Mouse (Mus musculus) stomach, postnatal 0 days (tissue): ENCODE measurements around the gene Efnb3. TPM values are rescaled to one million over a fixed set of nuclear protein-coding genes. Genes with fewer than 3 reads are reported as not detected.

Experiments
- ATAC-seq: fragments of 200-750 bp; cut with Nextera tagmentation; 2 replicates; pipeline ENCODE4 v1.8.0; 2017; ENCODE audit not compliant: low FRiP score, low TSS enrichment
- DNase-seq: peaks from one replicate; pipeline ENCODE4 v3.0.0-alpha.2; 2016; ENCODE audit warnings: low spot score
- H3K27ac ChIP-seq: fragments of 300-500 bp; sonication (generic); replicated peaks from 2 replicates; pipeline ENCODE4 v1.5.1; 2014; ENCODE audit warnings: mild to moderate bottlenecking, control low read depth
- H3K27me3 ChIP-seq: fragments of 300-500 bp; sonication (generic); 2 replicates; pipeline ENCODE4 v1.6.1; 2014; ENCODE audit warnings: low read length; ENCODE audit not compliant: control insufficient read depth, insufficient read depth
- H3K36me3 ChIP-seq: fragments of 300-500 bp; sonication (generic); 2 replicates; pipeline ENCODE4 v1.6.1; 2014; ENCODE audit warnings: low read length, mixed read lengths; ENCODE audit not compliant: control insufficient read depth, insufficient read depth
- H3K4me1 ChIP-seq: fragments of 300-500 bp; sonication (generic); replicated peaks from 2 replicates; pipeline ENCODE4 v1.6.1; 2014; ENCODE audit warnings: antibody characterized with exemption; ENCODE audit not compliant: control insufficient read depth, insufficient read depth
- H3K4me2 ChIP-seq: fragments of 300-500 bp; sonication (generic); replicated peaks from 2 replicates; pipeline ENCODE4 v1.6.1; 2014; ENCODE audit warnings: low read depth, mild to moderate bottlenecking, control low read depth, moderate library complexity
- H3K4me3 ChIP-seq: fragments of 300-500 bp; sonication (generic); 2 replicates; pipeline ENCODE4 v1.5.1; 2014; ENCODE audit warnings: low read depth, low read length, control low read depth
- H3K9ac ChIP-seq: fragments of 300-500 bp; sonication (generic); 2 replicates; pipeline ENCODE4 v1.6.1; 2014; ENCODE audit warnings: mild to moderate bottlenecking, low read length, control low read depth, mixed read lengths
- H3K9me3 ChIP-seq: fragments of 300-500 bp; sonication (generic); 2 replicates; pipeline ENCODE4 v1.6.1; 2016; ENCODE audit warnings: low read length; ENCODE audit not compliant: control insufficient read depth
- CTCF ChIP-seq: IDR thresholded peaks from 2 replicates; pipeline ENCODE4 v1.5.1; 2016; ENCODE audit warnings: antibody characterized with exemption, low read depth, mild to moderate bottlenecking, moderate library complexity
- EP300 ChIP-seq: optimal IDR thresholded peaks from 2 replicates; pipeline ENCODE3; 2016; ENCODE audit warnings: antibody characterized with exemption
- WGBS: fragments of 180-500 bp; shearing (Covaris S2); extraction: QIAGEN DNeasy Blood & Tissue Kit; methylation state at CpG from one replicate; pipeline ENCODE4 v1.1.7; 2014; 5-methylcytosine and 5-hydroxymethylcytosine counted together
- polyA plus RNA-seq: library from polyadenylated mRNA; unstranded; fragments of >200 nt; fragmentation: Nextera tagmentation; extraction: Ambion mirVana; gene quantifications from 2 replicates; pipeline ENCODE4 v1.2.1, GENCODE M21; 2015

Gene Efnb3
- polyA plus RNA-seq, 1 experiment from 2014 or later, result 3.9 TPM

GRCm38 (mm10) chr11:69604795-69605664 lies 45.0 kb upstream of the Efnb3 start:
- DNase-seq (no peak), ATAC-seq (peak; percentile 43)
- Histone ChIP-seq H3K4me1 (no peaks in the 10 kb centered on the region; the same call in 1 of the 2 replicates), H3K9me3 (no peaks in the 10 kb centered on the region), H3K4me3 (peak overlapping the region; percentile 51), H3K9ac (peak overlapping the region; percentile 67), H3K27me3 (no peaks in the 10 kb centered on the region), H3K36me3 (no peaks in the 10 kb centered on the region), H3K4me2 (peak overlapping the region; percentile 74), H3K27ac (peak overlapping the region; percentile 42)
- WGBS, result under 1% methylated on average over 54 of the region's 73 CpGs
- TF ChIP-seq EP300 (no peak), CTCF (no peak)

GRCm38 (mm10) chr11:69604347-69604746 lies 44.3 kb upstream of the Efnb3 start:
- no peak for ATAC-seq
- no peak for DNase-seq
- no peak for TF ChIP-seq CTCF
- no peak for TF ChIP-seq EP300
- H3K36me3 ChIP-seq, result no peaks in the 10 kb centered on the region
- H3K9me3 ChIP-seq, result no peaks in the 10 kb centered on the region
- H3K27me3 ChIP-seq, result no peaks in the 10 kb centered on the region
- H3K4me2 ChIP-seq, result peak overlapping the region; percentile 74
- peaks cover 2% of the 10 kb centered on the region; the same call in 1 of the 2 replicates for H3K4me1 ChIP-seq
- H3K9ac ChIP-seq, result peak overlapping the region; percentile 67; the same call in 1 of the 2 replicates
- WGBS, result 65% methylated on average over 3 of the region's 3 CpGs
- H3K4me3 ChIP-seq, result peak overlapping the region; percentile 51
- peak overlapping the region; percentile 42; the same call in 1 of the 2 replicates for H3K27ac ChIP-seq

- DNase-seq, result no peak
- no peak for ATAC-seq
- no peaks in the 10 kb centered on the region for H3K36me3 ChIP-seq
- TF ChIP-seq EP300 (no peak), CTCF (no peak)
- no peak overlapping the region for H3K4me2 ChIP-seq
- H3K9me3 ChIP-seq, result no peaks in the 10 kb centered on the region
- no peak overlapping the region for H3K9ac ChIP-seq
- H3K27me3 ChIP-seq, result no peaks in the 10 kb centered on the region
- H3K27ac ChIP-seq, result no peak overlapping the region
- H3K4me1 ChIP-seq, result peaks cover 2% of the 10 kb centered on the region; the same call in 1 of the 2 replicates
- WGBS, result 73% methylated on average over 8 of the region's 8 CpGs
- H3K4me3 ChIP-seq, result no peak overlapping the region
These were observed 43.5 kb upstream of the Efnb3 start for GRCm38 (mm10) chr11:69603516-69603915.

- peaks cover 2% of the 10 kb centered on the region; the same call in 1 of the 2 replicates for H3K4me1 ChIP-seq
- TF ChIP-seq EP300, result no peak
- TF ChIP-seq CTCF, result no peak
- no peak overlapping the region for H3K4me3 ChIP-seq
- no peak overlapping the region for H3K9ac ChIP-seq
- DNase-seq, result no peak
- H3K9me3 ChIP-seq, result no peaks in the 10 kb centered on the region
- H3K27ac ChIP-seq, result no peak overlapping the region
- no peaks in the 10 kb centered on the region for H3K36me3 ChIP-seq
- H3K27me3 ChIP-seq, result no peaks in the 10 kb centered on the region
- no peak overlapping the region for H3K4me2 ChIP-seq
- no peak for ATAC-seq
- 43% methylated on average over 3 of the region's 3 CpGs for whole genome bisulfite sequencing
These were observed 41.8 kb upstream of the Efnb3 start for GRCm38 (mm10) chr11:69601768-69602167.

GRCm38 (mm10) chr11:69600098-69600497 lies 40.1 kb upstream of the Efnb3 start:
- Histone ChIP-seq H3K4me2 (peak overlapping the region; percentile 18; the same call in 1 of the 2 replicates), H3K4me3 (no peak overlapping the region), H3K36me3 (no peaks in the 10 kb centered on the region), H3K4me1 (peaks cover 2% of the 10 kb centered on the region; the same call in 1 of the 2 replicates), H3K9me3 (no peaks in the 10 kb centered on the region), H3K9ac (peak overlapping the region; percentile 41; the same call in 1 of the 2 replicates), H3K27ac (peak overlapping the region; percentile 67), H3K27me3 (no peaks in the 10 kb centered on the region)
- TF ChIP-seq EP300 (no peak), CTCF (no peak)
- peak; percentile 54; the same call in 1 of the 2 replicates for ATAC-seq
- WGBS, result 11% methylated on average over 6 of the region's 6 CpGs
- DNase-seq, result peak; percentile 54

GRCm38 (mm10) chr11:69599436-69599835 lies 39.4 kb upstream of the Efnb3 start:
- no peak for DNase-seq
- Histone ChIP-seq H3K9me3 (no peaks in the 10 kb centered on the region), H3K27me3 (no peaks in the 10 kb centered on the region), H3K27ac (peak overlapping the region; percentile 67; the same call in 1 of the 2 replicates), H3K4me1 (peaks cover 2% of the 10 kb centered on the region; the same call in 1 of the 2 replicates), H3K36me3 (no peaks in the 10 kb centered on the region), H3K4me3 (no peak overlapping the region), H3K9ac (0 out of 2 replicates have a peak overlapping the region, but pooled peaks have one; percentile 41), H3K4me2 (peak overlapping the region; percentile 18; the same call in 1 of the 2 replicates)
- peak; percentile 17; the same call in 1 of the 2 replicates for TF ChIP-seq CTCF
- TF ChIP-seq EP300, result no peak
- 19% methylated on average over 9 of the region's 9 CpGs for WGBS
- no peak for ATAC-seq
